Mouse (Mus musculus): ENCODE measurements around the gene Tmsb4x.

Tmsb4x gene

DNA sequence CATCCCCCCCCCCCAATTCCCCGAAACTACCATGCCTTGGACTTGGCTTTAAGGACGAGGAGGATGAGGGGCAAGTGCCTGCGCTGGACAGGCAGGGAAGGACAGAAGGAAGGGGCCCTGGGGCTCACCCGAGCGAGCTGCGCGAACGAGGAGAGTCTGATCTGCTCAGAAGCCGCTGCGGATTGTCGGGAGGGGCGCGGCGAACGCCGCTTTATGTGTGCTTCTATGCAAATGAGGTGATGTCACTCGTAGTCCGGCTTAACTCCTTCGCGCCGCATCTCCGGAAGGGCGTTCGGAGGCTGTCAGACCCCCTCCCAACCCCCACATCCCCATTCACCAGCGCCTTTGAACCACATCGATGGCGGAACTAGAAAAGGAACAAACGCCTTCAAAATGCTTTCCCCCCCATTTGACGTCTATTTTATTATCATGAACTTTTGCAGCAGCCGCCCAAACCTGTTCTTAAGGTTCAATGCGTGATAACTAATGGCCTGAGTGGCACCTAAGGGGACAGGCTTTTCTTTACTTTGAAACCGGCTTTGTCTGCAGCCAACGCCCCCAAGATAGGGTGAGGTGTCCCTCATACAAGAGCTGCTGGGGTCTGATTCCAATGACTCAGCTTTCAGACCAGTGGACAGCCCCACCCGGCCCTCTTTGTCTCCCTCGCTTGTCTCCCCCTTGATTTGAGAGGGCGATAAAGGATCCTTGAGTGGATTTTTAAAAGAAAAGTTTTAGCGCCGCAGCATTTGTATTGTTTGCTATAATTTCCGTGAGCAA is at the start of gene Tmsb4x:
Gene Tmsb4x, minus strand, starts transcription at position 338 of the 777 bp plus-strand sequence.
- WGBS = 5% methylated on average over 39 of the region's 39 CpGs

DNA sequence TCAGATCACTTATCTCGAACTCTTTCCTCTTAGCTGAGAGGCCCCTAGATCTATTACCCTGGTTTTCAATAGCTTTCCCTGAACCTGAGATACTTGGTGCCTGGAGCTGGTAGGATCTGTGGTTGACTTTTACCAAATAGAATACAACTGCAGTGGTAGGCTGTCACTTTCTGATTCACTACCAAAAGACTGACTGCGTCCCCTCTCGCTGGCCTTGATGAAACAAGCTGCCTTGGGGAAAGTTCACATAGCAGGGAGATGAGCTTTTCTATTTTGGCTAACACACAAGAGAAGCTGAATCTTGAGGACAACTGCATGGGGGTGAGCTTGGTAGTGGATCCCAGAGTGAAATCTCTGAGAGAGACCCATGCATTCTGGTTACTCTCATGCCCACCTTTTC is 32.6 kb upstream of the Tmsb4x start:
- 100% methylated on average over 3 of the region's 3 CpGs for WGBS

DNA sequence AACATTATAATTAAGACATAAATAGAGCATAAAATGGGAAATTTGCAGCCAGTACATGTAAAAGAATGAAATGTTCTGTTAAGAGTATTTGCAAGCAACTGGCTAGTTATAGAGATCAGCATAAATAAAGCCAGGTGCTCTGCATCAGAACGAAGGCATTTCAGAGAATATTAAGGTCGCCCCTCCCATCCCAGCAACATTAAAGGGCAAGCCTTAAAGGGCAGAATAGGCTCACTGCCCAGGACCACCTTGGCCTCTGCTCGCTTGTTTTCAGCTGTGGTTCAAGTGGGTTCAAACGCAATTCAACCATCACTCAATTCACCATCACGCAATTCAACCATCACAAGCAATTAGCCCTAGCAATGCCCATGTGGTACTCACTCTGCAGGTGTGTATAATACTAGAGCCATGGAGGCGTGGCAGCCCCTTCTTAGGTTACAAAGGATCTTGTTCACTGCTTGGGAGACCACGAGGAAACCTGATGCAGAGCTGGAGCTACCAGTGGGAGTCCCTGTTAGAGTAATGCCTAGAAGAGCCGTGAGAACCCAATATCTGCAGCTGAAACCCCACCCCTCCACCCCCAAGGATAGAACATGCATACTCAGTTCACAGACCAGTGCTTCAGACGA is 30.3 kb upstream of the Tmsb4x start:
- WGBS = 58% methylated on average over 9 of the region's 9 CpGs

DNA sequence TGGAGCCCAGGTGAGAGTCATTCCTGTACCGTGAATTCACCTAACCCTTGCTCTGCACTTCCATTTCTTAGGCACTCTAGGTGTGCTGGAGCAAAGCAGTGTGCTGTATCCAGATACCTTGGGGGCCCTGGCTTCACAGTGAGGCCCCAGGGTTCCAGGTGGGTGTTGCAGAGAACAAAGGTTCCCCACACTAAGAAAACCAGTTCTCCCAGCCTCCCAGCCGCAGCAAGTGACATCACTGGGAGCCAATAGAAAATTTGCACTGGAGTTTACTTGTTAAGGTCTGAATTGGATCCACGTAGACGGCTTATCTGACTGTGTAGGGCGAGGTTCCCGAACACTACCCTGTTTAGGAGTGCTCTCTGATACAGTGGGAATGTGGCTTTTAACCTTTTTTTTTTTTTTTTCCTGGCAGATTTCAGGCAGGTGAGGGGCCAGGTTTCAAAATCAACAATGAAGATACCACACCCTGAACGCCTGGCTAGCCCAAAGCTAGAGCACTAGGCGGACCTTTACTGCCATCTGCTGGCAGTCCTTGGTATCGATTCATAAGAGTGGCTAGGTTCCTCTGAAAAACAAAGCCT is 24.1 kb upstream of the Tmsb4x start:
- WGBS = 21% methylated on average over 9 of the region's 9 CpGs

DNA sequence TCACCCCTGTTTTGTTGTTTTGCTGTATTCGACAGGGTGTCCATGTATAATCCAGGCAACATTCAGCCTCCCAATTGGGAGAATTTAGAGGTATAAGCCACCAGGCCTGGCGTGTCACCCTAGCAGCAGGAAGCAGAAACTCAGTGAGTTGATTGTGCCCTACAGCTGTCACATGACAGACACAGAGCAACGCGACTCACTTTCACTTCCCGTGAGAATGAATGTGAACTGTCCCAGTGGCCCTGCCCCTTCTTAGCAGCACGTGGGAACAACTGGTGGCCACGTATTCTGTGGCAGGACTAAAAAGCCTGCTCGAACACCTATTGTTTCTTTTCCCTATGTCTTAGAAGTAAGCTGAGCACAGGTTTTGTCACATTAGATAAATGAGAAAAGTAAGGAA is 22.0 kb upstream of the Tmsb4x start:
- WGBS = 48% methylated on average over 8 of the region's 8 CpGs

DNA sequence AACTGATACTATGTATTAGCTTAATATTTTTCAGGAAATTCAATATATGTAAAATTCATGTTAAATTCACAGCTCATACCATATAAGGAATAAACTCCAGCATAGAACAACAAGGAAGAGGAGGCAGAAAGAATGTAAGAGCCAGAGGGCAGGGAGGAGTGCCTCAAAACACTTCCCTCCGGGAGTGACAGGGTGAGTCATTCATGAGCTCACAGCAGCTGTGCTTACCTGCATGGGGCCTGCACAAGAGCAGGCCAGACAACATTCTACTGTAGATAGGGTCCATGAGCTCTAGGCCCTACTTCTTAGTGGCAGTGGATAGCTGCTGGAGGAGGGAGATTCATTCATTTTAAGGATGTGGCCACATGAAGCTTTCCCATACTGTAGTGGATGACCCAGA is 20.7 kb upstream of the Tmsb4x start:
- 52% methylated on average over 1 of the region's 1 CpGs for WGBS

DNA sequence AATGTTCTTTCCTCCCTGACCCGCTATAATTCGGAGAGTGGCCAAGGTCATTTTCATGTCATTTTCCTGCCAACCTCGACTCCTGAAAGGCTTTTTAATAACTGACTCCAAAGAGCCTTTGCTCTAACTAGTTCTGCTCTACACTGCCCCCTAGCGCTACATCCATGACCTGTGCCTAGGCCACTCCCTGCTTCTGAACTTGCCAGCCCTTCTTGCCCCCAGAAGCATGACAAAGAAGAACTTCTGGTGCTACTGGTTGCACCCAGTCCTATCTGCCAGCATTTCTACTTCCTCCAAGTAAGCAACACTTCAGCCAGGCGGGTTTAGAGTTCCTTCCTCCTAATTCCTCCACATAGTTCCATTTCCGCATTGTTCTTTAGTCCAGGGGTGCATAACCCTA is 20.1 kb upstream of the Tmsb4x start:
- 49% methylated on average over 6 of the region's 6 CpGs for WGBS

DNA sequence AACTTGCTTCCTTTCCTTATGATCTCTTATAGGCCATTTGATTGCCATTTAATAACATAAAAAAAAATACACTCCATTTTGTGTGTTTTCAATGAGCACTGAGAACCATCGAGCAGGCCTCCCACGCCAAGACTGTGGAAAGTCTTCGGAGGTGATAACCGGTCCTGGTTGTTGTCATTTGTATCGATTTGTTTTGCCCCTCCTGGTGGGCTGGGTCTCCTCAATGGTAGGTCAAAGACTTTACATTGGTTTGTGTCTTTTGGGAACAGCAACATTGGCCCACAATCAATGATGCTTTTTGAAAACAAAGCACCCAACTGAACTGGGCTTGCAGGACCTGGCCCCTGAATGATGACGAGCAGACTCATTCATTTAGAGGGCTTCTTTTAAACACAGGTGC is 18.6 kb upstream of the Tmsb4x start:
- 92% methylated on average over 6 of the region's 6 CpGs for WGBS

DNA sequence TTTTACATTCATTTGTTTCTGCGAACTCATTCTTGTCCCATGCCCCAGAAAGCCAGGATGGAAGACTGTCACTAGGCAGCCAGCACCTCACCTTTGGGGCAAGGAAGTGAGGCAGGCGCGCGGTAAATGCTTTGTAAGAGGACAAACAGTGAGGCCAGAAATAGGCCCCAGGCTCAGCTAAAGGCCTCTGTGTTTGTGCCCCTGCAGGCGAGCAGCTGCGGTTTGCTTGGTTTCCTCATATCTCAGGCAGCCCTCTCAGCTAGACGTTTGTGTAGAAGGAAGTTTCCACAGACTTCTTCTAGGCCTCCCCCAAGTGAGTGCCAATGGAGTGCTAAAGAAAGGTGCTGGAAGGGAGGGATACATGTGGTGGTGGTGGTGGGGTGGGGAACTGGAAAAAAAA is 18.0 kb upstream of the Tmsb4x start:
- 85% methylated on average over 7 of the region's 7 CpGs for WGBS

DNA sequence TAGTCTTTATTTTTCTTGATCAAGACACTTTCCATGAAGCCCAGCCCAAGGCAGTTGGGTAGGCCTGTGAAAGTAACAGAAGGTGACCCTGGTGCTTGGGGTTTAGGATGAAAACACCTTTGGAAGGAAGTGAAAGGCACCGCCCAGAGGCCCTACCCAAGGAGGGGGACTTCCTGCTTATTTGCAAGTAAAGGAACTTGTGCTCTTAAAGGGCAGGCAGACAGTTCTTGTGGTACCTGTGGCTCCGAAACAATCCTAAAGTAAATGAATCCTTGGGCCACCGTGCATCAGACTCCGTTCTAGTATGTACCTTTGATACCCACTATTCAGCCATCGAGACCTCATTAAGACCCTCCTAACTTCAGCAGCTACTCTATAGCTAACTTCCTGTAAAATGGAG is 17.5 kb upstream of the Tmsb4x start:
- WGBS = 90% methylated on average over 5 of the region's 5 CpGs

DNA sequence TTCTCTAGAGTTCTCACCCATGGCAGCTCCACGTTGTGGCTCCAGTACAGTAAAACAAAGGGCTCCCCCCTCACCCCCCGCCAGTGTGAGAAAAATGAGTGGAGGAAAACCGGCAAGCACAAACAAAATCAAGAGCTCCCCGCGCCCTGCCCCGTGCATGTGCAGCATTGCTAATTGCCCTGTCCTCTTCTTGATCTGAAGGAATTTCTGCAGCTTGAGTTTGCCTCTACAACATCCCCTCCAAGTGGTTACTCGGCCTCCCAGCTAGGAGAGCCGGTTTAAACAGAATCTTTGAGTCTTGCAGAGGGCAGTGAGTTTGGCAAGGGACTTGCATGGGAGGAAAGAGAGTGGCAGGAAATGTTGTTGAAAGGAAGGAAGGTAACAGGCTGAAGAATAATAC is 3.6 kb upstream of the Tmsb4x start:
- WGBS = 14% methylated on average over 8 of the region's 8 CpGs

DNA sequence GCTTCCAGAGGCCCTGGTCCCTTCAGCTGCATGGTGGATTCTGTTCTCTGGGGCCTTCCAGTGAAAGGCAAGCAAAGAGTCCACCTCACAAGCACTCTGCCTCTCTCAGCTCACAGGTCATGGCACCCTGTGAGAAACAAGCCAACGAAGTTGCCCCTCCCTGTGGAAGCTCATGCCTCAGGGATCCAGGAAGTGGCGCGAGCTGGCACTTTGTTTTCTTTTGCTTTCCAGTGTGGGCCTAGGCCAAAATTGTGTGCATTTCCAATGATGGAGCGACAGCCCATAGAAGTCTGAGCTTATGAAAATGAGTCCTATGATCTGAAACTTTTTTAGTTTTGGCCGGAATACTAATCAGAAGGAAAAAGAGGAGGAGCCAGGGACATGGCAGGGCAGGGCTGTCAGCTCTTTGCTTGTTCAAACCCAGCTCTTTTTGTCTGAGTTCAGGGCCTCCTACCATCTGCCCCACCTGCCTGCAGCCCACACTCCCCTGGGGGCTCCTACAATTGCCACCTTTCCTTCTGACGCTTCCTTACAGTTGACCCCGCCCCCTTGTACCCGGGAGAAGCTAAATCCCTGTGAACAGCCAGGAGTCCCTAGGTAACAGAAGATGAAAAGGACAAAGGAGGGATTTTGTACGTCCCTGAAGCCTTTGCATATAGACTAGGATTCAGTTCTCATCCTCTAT is 2.9 kb upstream of the Tmsb4x start:
- WGBS = 44% methylated on average over 9 of the region's 9 CpGs

DNA sequence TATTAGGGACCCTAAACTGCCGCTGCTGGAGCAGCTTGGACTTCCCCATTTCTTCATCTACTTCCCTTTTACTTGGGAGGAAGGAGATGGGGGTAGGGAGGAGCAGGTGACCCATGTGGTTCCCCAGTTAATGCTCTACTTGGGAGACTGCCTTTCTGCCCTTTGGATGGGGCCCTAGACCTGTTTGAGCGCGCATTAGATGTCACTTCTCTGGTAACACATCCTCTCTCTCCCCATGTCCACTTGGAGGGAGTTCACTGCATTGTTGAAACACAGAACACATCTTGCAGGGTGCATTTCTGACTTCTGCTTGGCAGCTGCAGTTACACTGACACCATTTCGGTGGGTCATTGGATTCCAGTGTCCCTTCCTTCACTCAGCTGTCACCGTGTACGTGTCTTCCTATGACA is 1.2 kb upstream of the Tmsb4x start:
- WGBS = 49% methylated on average over 6 of the region's 6 CpGs

DNA sequence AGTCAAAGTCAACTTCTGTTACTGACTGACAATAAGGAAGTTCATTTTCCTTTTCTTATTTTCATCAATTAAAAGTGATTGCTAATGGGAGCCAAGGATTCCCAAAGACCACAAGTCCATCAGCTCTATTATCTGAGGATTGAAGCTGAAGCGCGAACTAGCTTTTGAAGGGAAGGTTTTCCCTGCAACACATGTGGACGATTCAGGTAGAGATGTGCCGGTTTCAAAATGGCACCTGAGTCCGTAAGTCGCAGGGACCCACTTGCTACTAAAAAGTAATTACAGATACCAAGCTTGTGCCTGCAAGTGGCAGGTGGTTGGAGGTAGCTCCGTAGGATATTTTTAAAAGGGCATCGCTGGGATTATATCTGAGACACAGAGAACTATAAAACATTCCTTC is 713 bp upstream of the Tmsb4x start:
- WGBS = 33% methylated on average over 8 of the region's 8 CpGs

DNA sequence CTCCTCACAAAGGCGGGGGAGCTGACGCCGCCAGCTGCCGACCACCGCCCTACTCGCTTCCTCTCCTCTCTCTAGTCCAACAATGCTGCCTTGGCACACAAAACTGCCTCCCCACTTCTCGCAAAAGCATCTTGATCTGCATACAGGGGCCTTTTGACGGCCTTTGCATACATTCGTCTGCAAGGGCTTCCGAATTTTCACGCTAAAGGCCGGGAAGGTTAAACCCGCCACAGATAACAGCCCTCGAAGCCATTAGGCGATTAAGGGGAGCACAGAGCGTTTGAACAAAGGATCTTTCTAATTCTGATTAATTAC is 652 bp downstream of the Tmsb4x start:
- WGBS = 3% methylated on average over 16 of the region's 16 CpGs

DNA sequence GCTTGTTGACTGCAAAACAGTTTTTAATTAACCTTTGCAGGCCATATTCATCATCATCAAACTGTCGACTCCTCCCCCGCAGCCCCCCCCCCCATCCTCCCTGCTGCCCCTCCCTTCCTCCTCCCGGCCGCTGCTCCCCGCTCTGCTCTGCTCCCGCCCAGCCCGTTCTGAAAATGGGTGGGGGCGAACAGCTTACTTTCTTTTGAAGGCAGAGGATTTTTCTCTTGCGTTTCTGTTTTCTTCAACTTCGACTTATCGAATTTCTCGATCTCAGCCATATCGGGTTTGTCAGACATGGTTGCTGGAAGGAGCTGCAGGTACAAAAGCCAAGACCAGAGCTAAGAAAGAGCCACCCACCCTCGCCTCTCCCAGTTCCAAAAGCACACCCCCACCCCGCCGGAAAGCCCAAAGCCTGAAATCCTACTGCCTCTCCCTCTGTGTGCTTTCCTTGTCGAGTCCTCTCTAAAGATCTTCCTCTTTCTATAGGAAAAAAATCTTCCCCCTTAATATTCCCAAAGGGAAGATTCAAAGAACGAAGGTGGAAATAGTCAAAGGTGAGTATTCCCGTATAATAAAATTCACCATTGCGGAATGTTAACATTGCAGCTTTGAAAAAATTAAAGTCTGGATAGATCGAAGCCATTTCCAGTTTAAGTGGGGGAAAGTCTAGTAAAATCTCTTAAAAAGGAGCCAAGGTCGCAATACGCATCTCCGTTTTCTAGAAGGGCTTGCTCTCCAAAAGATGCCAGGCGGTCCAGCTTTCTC is 1.2 kb downstream of the Tmsb4x start:
- WGBS = 4% methylated on average over 25 of the region's 25 CpGs

DNA sequence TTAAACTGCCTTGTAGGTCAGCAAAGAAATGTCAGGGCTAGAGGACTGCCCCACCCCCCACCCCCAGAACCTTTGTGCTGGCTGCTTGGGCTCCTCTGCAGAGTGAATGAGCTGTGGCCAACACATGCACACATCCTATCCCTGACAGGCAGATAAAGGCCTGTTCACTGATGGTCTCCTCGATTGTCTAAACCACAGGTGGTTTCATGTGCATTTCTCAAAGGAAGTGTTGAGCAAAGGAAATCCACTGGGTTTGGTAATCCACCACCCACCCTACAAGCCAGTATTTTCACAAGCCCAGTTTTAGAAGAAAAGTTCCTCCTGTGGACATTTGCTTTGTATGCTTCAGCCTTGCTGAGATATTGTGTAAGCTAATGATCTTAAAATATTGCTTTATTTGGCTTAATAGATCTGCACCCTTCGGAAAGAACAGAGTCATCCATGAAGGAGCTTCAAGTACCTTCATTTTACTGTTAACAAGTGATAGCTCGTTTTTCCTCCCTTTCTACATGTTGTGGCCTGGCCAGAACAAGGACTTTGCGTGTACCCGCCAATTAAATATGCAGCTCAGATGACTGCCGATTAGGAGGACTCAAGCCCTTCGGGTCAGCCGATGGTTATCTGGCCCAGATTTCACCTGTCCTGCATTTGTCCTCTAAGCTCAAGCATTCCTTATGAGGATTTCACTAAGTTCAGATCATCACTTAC is 3.1 kb downstream of the Tmsb4x start:
- 36% methylated on average over 8 of the region's 8 CpGs for WGBS

DNA sequence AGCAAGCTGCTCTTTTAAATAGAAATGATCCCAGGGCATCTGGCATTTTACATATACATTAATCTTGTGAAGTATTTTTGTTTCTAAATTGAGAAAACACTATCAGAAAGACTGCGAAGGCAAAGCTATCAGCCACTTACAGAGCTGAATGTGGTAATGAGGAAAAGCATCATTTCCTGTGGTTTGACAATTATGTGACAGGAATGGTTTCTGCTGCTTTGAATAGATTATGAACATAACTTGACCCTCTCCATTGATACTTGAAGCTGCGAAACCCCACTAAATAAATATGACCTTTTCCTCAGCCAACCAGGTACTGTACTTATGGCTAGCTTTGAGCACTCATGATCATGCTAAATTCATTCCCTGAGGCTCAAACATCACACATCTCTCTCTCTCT is 7.8 kb downstream of the Tmsb4x start:
- WGBS = 68% methylated on average over 2 of the region's 2 CpGs

DNA sequence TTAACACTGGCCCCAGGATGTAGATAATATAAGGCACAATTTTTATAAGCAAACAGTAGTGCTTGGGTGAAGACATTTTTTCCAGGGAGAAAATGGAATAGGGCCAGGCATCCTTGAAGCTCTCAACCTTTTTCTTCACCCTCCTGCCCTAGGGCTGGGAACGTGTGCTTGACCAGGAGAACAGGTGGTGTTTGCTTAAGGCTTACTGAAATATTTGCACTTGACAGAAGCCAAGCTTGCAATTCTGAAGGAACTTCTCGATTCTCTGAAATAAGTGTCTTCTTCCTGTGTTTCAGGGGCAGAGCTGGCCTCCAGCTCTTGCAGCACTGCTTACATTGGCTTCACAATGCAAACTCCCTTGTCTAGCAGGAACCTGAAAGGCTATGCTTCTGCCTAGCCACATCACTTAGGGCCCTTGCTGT is 13.9 kb downstream of the Tmsb4x start:
- WGBS = 67% methylated on average over 2 of the region's 2 CpGs

DNA sequence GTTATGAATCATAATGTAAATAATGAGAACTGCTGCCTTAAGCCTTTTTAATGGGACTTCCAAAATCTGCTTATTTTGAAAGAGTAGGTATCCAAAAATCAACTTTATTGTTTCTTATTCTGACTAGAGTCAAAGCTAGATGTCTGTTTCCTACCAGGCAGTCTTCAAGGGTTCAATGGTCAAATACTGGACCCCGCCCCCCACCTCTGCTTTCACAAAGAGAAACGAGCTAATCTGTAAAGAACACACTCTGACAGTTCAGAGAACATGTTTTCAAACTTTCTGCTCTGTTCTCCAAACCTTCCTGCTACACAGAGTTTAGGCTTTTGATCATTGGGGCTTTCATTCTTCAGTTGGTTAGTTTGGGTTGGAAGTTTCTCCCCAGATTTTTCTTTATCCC is 22.8 kb downstream of the Tmsb4x start:
- 63% methylated on average over 2 of the region's 2 CpGs for WGBS

DNA sequence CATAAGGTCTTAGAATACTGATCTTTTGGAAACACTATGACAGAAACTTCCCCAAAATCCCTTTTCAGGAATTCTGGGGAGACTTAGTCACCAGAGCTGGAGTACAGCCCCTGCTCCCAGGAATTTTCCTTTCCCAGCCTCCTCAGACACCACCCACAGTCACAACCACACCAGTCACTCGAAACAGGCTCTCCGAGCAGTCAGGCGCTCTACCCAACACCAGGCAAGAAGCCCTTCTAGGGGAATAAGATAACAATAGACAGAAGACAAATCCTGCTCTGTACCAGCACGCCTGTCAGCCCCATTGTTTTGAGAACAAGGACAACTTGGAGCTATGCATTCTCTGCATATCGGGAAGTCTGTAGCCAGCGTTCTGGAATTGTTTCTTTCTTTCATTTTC is 25.6 kb downstream of the Tmsb4x start:
- WGBS = 32% methylated on average over 6 of the region's 6 CpGs

All from cerebral cortex, adult 2 months (tissue).